Mouse (Mus musculus): ENCODE data around the gene Hoxd10.
A peak's percentile ranks its signal among the peaks of the same experiment; 100 is the strongest.

The Hoxd10 gene

DNA sequence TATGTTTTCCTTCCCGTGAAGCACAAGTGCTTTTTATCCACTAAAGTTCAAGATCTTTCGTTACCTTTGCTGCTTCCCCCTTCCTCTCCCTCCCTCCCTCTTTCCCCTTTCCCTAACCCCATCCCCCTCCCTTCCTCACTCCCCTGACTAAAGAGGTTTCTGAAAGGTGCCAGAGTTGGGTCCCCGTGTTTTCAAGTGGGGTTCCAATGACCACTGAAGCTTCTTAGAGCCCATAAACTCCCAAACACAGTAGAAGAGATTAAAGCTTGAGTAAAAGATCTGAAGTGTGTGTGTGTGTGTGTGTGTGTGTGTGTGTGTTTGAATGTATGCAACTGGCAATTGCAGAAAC, 22.5 kb upstream of the Hoxd10 start:
- H3K9me3 ChIP-seq (ENCODE audit: low read length): peaks cover 11% of the 10 kb centered on the region
- H3K4me1 ChIP-seq (replicated peaks; ENCODE audit: low read depth, low read length): peaks cover 33% of the 10 kb centered on the region
- TF ChIP-seq CTCF (conservative IDR thresholded peaks at IDR 0.05; ENCODE audit: low read length): no peak
- no peak for TF ChIP-seq POU5F1 (IDR thresholded peaks at IDR 0.05; ENCODE audit: borderline replicate concordance, low read length)
- no peak for TF ChIP-seq NANOG (IDR thresholded peaks at IDR 0.05; ENCODE audit: borderline replicate concordance, low read length)
- 0 out of 2 replicates have a peak overlapping the region, but pooled peaks have one; percentile 75 for H3K4me3 ChIP-seq (replicated peaks; ENCODE audit: low read length)
- peaks cover 91% of the 10 kb centered on the region for H3K27me3 ChIP-seq (ENCODE audit: insufficient read depth, low read length)
- H3K36me3 ChIP-seq (ENCODE audit: insufficient read depth, low read length): no peaks in the 10 kb centered on the region

DNA sequence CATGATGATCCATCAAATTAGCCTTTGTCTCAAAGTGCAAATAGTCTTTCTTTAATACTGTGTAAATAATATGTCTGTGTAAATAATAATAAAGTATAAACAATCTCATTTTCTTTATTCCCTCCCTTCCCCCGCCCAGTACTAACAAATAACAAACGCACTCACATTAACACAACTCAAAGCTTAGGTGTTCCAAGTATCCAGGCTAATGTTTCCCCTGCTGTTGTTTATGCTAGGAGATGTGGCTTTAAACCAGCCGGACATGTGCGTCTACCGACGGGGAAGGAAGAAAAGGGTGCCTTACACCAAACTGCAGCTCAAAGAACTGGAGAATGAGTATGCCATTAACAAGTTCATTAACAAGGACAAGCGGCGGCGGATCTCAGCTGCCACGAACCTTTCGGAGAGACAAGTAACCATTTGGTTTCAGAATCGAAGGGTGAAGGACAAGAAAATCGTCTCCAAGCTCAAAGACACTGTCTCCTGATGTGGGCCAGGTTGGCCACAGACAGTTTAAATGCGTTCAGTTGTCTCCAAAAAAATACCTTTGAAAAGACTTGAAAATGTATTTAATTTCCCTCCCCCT, 22.0 kb upstream of the Hoxd10 start:
- Histone ChIP-seq H3K36me3 (ENCODE audit: insufficient read depth, low read length) (no peaks in the 10 kb centered on the region), H3K9me3 (ENCODE audit: low read length) (peaks cover 17% of the 10 kb centered on the region), H3K4me1 (replicated peaks; ENCODE audit: low read depth, low read length) (peaks cover 33% of the 10 kb centered on the region), H3K27me3 (ENCODE audit: insufficient read depth, low read length) (peaks cover 91% of the 10 kb centered on the region), H3K4me3 (replicated peaks; ENCODE audit: low read length) (no peak overlapping the region)
- TF ChIP-seq NANOG (IDR thresholded peaks at IDR 0.05; ENCODE audit: borderline replicate concordance, low read length): no peak
- no peak for TF ChIP-seq POU5F1 (IDR thresholded peaks at IDR 0.05; ENCODE audit: borderline replicate concordance, low read length)
- TF ChIP-seq CTCF (conservative IDR thresholded peaks at IDR 0.05; ENCODE audit: low read length): no peak

GRCm38 (mm10) chr2:74670632-74671188, 21.0 kb upstream of the Hoxd10 start:
- H3K9me3 ChIP-seq (ENCODE audit: low read length): peaks cover 17% of the 10 kb centered on the region
- no peak overlapping the region for H3K4me3 ChIP-seq (replicated peaks; ENCODE audit: low read length)
- peaks cover 43% of the 10 kb centered on the region for H3K4me1 ChIP-seq (replicated peaks; ENCODE audit: low read depth, low read length)
- H3K36me3 ChIP-seq (ENCODE audit: insufficient read depth, low read length): no peaks in the 10 kb centered on the region
- no peak for TF ChIP-seq CTCF (conservative IDR thresholded peaks at IDR 0.05; ENCODE audit: low read length)
- TF ChIP-seq NANOG (IDR thresholded peaks at IDR 0.05; ENCODE audit: borderline replicate concordance, low read length): no peak
- no peak for TF ChIP-seq POU5F1 (IDR thresholded peaks at IDR 0.05; ENCODE audit: borderline replicate concordance, low read length)
- peaks cover 93% of the 10 kb centered on the region for H3K27me3 ChIP-seq (ENCODE audit: insufficient read depth, low read length)

DNA sequence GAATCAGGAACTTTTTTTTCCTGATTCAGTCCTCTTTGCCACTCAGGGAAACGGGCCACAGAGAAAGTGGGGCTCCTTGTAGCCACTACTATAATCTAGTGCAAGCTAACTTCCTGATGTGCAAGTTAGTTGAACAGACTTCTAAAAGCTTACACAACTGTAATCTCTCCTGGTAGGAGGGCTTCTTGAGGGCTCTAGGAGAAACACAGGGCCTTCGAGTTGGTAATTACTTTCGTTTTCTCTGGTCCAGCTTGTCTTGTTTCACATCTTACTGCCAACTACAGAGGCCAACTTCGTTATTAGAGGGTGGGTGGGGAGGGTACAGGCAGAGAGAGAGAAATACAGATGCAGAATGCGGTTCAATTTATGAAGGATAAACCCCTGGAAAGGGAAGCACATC, 19.9 kb upstream of the Hoxd10 start:
- peaks cover 94% of the 10 kb centered on the region for H3K27me3 ChIP-seq (ENCODE audit: insufficient read depth, low read length)
- H3K36me3 ChIP-seq (ENCODE audit: insufficient read depth, low read length): no peaks in the 10 kb centered on the region
- peaks cover 17% of the 10 kb centered on the region for H3K9me3 ChIP-seq (ENCODE audit: low read length)
- peaks cover 48% of the 10 kb centered on the region for H3K4me1 ChIP-seq (replicated peaks; ENCODE audit: low read depth, low read length)
- no peak for TF ChIP-seq POU5F1 (IDR thresholded peaks at IDR 0.05; ENCODE audit: borderline replicate concordance, low read length)
- no peak for TF ChIP-seq NANOG (IDR thresholded peaks at IDR 0.05; ENCODE audit: borderline replicate concordance, low read length)
- TF ChIP-seq CTCF (conservative IDR thresholded peaks at IDR 0.05; ENCODE audit: low read length): no peak
- no peak overlapping the region for H3K4me3 ChIP-seq (replicated peaks; ENCODE audit: low read length)

DNA sequence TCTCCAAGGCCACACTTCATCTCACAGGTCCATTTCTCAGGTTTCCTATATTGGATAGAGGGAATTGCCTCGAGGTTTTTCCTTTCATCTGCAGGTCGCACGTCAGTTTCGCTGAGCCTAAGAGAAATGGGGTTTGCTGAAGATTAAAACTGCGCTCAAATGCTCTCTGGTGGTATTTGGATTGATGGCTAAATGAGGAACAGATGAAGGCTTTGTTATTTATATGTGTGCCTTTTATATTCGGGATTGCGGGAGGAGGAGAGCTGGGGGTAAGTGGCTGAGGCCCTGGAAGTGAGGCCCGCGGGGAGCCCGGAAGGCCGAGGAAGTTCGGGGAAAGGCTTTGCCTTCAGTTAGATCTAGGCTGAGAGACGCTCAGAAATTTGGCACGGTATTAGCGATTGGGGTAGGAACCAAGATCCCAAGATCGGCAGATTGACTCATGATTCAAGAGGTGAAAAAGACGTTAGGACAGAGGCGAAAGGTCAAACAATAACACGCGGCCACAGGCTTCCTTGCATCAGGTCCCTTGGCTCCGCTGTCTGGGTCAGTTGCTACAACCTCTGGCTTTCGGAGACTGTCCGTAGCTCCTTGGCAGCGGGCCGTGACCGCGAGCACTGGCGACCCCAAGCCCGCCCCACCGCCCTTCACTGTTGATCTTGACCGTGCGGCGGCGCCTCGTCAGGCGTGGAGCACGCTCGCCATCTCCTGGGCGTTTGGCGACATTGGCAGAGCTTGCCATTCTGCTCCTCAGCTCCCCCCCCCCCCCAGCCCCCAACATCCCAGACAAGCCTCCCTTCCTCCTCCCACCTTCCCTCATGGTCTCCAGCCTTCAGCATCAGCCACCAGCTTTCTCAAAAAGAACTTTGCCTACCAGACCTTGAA, 19.0 kb upstream of the Hoxd10 start:
- Histone ChIP-seq H3K4me1 (replicated peaks; ENCODE audit: low read depth, low read length) (peaks cover 41% of the 10 kb centered on the region), H3K4me3 (replicated peaks; ENCODE audit: low read length) (peak overlapping the region; percentile 64), H3K9me3 (ENCODE audit: low read length) (peaks cover 17% of the 10 kb centered on the region), H3K36me3 (ENCODE audit: insufficient read depth, low read length) (no peaks in the 10 kb centered on the region), H3K27me3 (ENCODE audit: insufficient read depth, low read length) (peaks cover 94% of the 10 kb centered on the region)
- TF ChIP-seq CTCF (conservative IDR thresholded peaks at IDR 0.05; ENCODE audit: low read length) (no peak; the same call in 1 of the 2 replicates), NANOG (IDR thresholded peaks at IDR 0.05; ENCODE audit: borderline replicate concordance, low read length) (peak; percentile 94), POU5F1 (IDR thresholded peaks at IDR 0.05; ENCODE audit: borderline replicate concordance, low read length) (no peak; the same call in 1 of the 2 replicates)

DNA sequence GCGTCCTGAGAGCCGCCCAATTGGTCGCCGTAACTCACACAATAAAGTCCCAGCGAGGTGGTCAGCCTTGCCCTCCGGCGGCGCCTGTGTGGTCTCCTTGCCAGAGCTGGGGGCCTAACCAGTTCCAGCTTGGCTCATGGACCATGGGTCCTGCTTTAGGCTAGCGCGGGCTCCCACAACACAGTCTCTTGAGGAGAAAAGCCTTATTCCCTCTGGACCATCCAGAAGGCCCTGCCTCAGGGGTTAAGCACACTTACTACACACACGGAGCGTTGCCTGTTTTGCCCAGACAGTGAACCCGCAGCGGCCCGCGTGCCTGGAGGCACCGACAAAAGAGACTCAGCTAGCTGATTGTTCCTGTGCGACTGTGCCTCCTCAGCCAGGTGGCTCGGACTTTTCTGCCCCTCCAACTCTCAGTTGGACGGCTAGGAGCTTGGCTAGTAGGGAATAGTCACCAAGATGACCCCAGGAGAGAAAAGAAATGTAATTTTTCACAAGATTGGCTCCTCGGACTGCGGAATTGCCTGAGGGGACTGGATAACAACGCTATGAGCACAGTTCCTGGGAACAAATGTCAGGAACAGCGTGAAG, 17.8 kb upstream of the Hoxd10 start:
- TF ChIP-seq NANOG (IDR thresholded peaks at IDR 0.05; ENCODE audit: borderline replicate concordance, low read length): no peak
- Histone ChIP-seq H3K9me3 (ENCODE audit: low read length) (peaks cover 17% of the 10 kb centered on the region), H3K4me1 (replicated peaks; ENCODE audit: low read depth, low read length) (peaks cover 44% of the 10 kb centered on the region), H3K36me3 (ENCODE audit: insufficient read depth, low read length) (no peaks in the 10 kb centered on the region), H3K27me3 (ENCODE audit: insufficient read depth, low read length) (peaks cover 98% of the 10 kb centered on the region), H3K4me3 (replicated peaks; ENCODE audit: low read length) (no peak overlapping the region)

GRCm38 (mm10) chr2:74674881-74675665, 16.7 kb upstream of the Hoxd10 start, which contains the start of gene Hoxd12:
Gene Hoxd12, plus strand, starts transcription at chr2:74675013.
- peaks cover 98% of the 10 kb centered on the region for H3K27me3 ChIP-seq (ENCODE audit: insufficient read depth, low read length)
- peak within 1 kb of the TSS; percentile 54 for H3K4me3 ChIP-seq (replicated peaks; ENCODE audit: low read length)
- TF ChIP-seq POU5F1 (IDR thresholded peaks at IDR 0.05; ENCODE audit: borderline replicate concordance, low read length): no peak
- TF ChIP-seq CTCF (conservative IDR thresholded peaks at IDR 0.05; ENCODE audit: low read length): no peak
- no peak for TF ChIP-seq NANOG (IDR thresholded peaks at IDR 0.05; ENCODE audit: borderline replicate concordance, low read length)
- H3K9me3 ChIP-seq (ENCODE audit: low read length): peaks cover 17% of the 10 kb centered on the region
- H3K36me3 ChIP-seq (ENCODE audit: insufficient read depth, low read length): no peaks in the 10 kb centered on the region
- H3K4me1 ChIP-seq (replicated peaks; ENCODE audit: low read depth, low read length): peaks cover 46% of the 10 kb centered on the region

All from E14TG2a.4 (cell line).